Mouse (Mus musculus): ENCODE results near the gene Farsb.

GRCm38 (mm10) chr1:78419593-78419992, 69.1 kb downstream of the Farsb start:
- no peak for TF ChIP-seq POLR2A (IDR thresholded peaks at IDR 0.05; ENCODE audit: control insufficient read depth in 1 of 2, insufficient read depth in 1 of 2, low read depth in 1 of 2, low read length in 2 of 2, poor library complexity in 1 of 2)
- TF ChIP-seq CTCF (IDR thresholded peaks at IDR 0.05 in 2 of 3, conservative IDR thresholded peaks at IDR 0.05 in 1 of 3; ENCODE audit: control insufficient read depth in 1 of 3, insufficient read depth in 1 of 3, low read depth in 2 of 3, low read length in 3 of 3, poor library complexity in 1 of 3, severe bottlenecking in 1 of 3): peak; percentile 60 to 61 (median 61)
- TF ChIP-seq RCOR1 (IDR thresholded peaks at IDR 0.05; ENCODE audit: low read depth, low read length): no peak
- no peak for TF ChIP-seq TAL1 (IDR thresholded peaks at IDR 0.05; ENCODE audit: low read length)
- no peak for TF ChIP-seq MYC (IDR thresholded peaks at IDR 0.05; ENCODE audit: low read depth, low read length)
- no peak for TF ChIP-seq MXI1 (IDR thresholded peaks at IDR 0.05; ENCODE audit: low read depth, low read length)
- TF ChIP-seq UBTF (IDR thresholded peaks at IDR 0.05; ENCODE audit: borderline replicate concordance, insufficient read depth, low read depth, low read length): no peak
- TF ChIP-seq USF1 (IDR thresholded peaks at IDR 0.05; ENCODE audit: low read depth, low read length): no peak
